Mouse (Mus musculus) hindlimb bud, embryonic 11.5 days (tissue): ENCODE data around the gene Mettl11b.

Experiments used
- DNase-seq: peaks from one replicate; pipeline ENCODE4 v3.0.0-alpha.2; 2012; ENCODE audit warnings: low read depth, low spot score; ENCODE audit errors: extremely low spot score

Mettl11b gene

DNA sequence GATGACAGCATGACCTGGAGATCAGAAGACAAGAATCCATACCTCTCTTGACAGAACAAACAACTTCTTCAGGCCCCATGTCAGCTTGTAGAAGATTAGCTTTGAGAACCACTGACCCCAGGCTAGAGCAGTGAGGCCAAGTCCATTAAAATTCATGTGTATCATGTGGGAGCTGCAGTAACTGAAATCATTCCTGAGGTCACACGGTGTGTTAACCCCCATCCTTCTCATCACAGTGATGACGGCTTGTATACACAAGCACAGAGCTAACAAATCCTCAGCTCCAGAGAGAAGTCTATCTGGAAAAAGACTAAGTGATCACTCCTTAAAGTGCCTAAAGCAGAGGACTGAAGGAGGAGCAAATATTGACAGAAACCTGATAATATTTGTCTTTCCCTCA is 68.0 kb downstream of the Mettl11b start:
- DNase-seq: no peak

DNA sequence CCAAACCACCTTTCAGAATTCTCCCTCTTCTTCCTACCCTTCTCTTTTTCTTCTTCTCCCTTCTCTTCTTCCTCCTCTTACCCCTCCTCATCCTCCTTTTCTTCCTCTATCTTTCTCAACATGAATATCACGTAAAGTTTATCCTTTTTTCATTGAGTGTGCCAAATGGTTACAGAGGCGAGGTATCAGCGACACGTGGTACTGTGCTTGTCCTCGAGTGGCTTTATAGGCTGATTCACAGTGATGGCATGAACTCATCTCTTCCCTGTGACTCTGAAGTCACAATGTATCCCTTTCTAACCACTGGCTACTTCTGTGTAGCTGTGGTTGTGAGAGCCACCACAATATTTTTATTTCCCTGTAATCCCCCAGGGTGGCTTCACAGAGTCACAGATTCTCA is 68.6 kb downstream of the Mettl11b start:
- DNase-seq: no peak
